ENCODE assay signal across 9 mouse cellular contexts in the genomic region with DNA sequence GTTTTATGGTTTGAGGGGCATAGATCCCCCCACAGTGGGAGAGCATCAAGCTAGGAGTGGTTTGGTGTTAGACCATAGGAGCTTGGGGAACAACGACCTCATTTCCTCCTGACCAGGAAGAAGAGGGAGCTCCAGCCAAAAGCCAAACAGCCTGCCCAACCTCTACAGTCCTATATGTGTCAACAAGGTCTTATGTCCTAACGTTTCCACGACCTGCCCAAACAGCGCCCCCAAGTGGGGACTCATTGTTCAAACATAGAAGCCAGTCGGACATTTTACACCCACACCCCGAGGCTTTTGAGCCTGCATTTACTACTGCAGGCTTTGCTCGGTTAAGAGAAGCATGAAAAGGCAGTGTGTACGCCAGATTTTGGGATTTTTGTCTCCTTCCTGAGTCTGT.
DNase-seq lines count a peak whose midpoint lies in the region; ATAC-seq and TF ChIP-seq lines count a peak whose summit lies in the region.
"Had no signal": no experiment of that assay in that cellular context is flagged by ENCODE, and none has a peak within 500 bp of the region (broad histone marks: within the 10 kb centered on the region; RNA-seq: fewer than 3 reads in every experiment).

No protein-coding gene starts in this region.

- H3K9me3 ChIP-seq in midbrain, postnatal 0 days (ENCODE audit: low read length): no peaks in the 10 kb centered on the region

- H3K27ac ChIP-seq in layer of hippocampus, adult 2 months: no peak overlapping the region
- H3K27ac ChIP-seq in midbrain, postnatal 0 days (ENCODE audit: low read depth, low read length): no peak overlapping the region
- H3K27ac ChIP-seq: embryonic facial prominence, embryonic 13.5 days had no signal

- ATAC-seq in midbrain, postnatal 0 days (ENCODE audit: low FRiP score): no peak

- no peak overlapping the region for H3K4me2 ChIP-seq in midbrain, postnatal 0 days (ENCODE audit: low read depth, low read length, poor library complexity, severe bottlenecking)
- H3K4me2 ChIP-seq: embryonic facial prominence, embryonic 13.5 days had no signal

- TF ChIP-seq CTCF in layer of hippocampus, adult 2 months (conservative IDR thresholded peaks at IDR 0.05): peak; percentile 53
- TF ChIP-seq CTCF in midbrain, postnatal 0 days (IDR thresholded peaks at IDR 0.05): peak; percentile 47

- H3K27me3 ChIP-seq in midbrain, postnatal 0 days (ENCODE audit: insufficient read depth, low read length): no peaks in the 10 kb centered on the region
- H3K27me3 ChIP-seq: embryonic facial prominence, embryonic 13.5 days had no signal

- no peak overlapping the region for H3K4me3 ChIP-seq in layer of hippocampus, adult 2 months
- H3K4me3 ChIP-seq in midbrain, postnatal 0 days (ENCODE audit: low read depth, low read length): no peak overlapping the region
- H3K4me3 ChIP-seq: embryonic facial prominence, embryonic 13.5 days had no signal

- H3K4me1 ChIP-seq in midbrain, postnatal 0 days (ENCODE audit: insufficient read depth, low read length): no peaks in the 10 kb centered on the region

- peak; percentile 52 for DNase-seq in adrenal gland, postnatal 10 days
- DNase-seq in adrenal gland, adult 8-10 months: no peak
- DNase-seq in layer of hippocampus, adult 2 months (ENCODE audit: low spot score in 2 of 2): no peak
- DNase-seq in layer of hippocampus, adult 18-20 months (ENCODE audit: low spot score in 2 of 2): no peak
- peak; percentile 13 for DNase-seq in embryo, embryonic 11.5 days (ENCODE audit: low read depth, low spot score)
- DNase-seq in midbrain, postnatal 0 days (ENCODE audit: low spot score): peak; percentile 22
- no peak for DNase-seq in layer of hippocampus, postnatal 14 days (ENCODE audit: low spot score in 2 of 2)
- DNase-seq in frontal cortex, postnatal 36 days (ENCODE audit: low spot score in 2 of 2): no peak

- H3K36me3 ChIP-seq in midbrain, postnatal 0 days (ENCODE audit: insufficient read depth, low read length): no peaks in the 10 kb centered on the region
- H3K36me3 ChIP-seq: embryonic facial prominence, embryonic 13.5 days had no signal

- WGBS in midbrain, postnatal 0 days: 56% methylated on average over 8 of the region's 8 CpGs

- H3K9ac ChIP-seq in midbrain, postnatal 0 days (replicated peaks; ENCODE audit: low read length, poor library complexity, severe bottlenecking): no peak overlapping the region
- H3K9ac ChIP-seq: embryonic facial prominence, embryonic 13.5 days had no signal

Comparison
In these comparisons a context has a peak if more than half of its experiments do, and no peak if none do; other contexts are left out.
1. DNase-seq: peak in adrenal gland, postnatal 10 days (single experiment), embryo, embryonic 11.5 days (single experiment) and midbrain, postnatal 0 days (single experiment); none in adrenal gland, adult 8-10 months (single experiment), layer of hippocampus, adult 2 months (0 of 2), layer of hippocampus, adult 18-20 months (0 of 2), layer of hippocampus, postnatal 14 days (0 of 2) and frontal cortex, postnatal 36 days (0 of 2).